Mouse (Mus musculus) inflammation-experienced regulatory T-cells, adult 6 months (primary cell): Measurements from ENCODE around the gene Slc33a1. TPM values are rescaled to one million over a fixed set of nuclear protein-coding genes. Genes with fewer than 3 reads are reported as not detected.
A peak's percentile ranks its signal among the peaks of the same experiment; 100 is the strongest.

Experiments used
- ATAC-seq: one replicate; pipeline ENCODE4 v1.8.0; 2017
- polyA plus RNA-seq, 3 experiments: library from polyadenylated mRNA; unstranded; fragments of 100-300 nt; shearing (Covaris generic); gene quantifications; one replicate each; pipeline ENCODE4 v1.2.1; 2017

The Slc33a1 gene
- polyA plus RNA-seq, 3 experiments from 2014 or later: 7.9 to 14.5 (median 10.4) TPM

DNA sequence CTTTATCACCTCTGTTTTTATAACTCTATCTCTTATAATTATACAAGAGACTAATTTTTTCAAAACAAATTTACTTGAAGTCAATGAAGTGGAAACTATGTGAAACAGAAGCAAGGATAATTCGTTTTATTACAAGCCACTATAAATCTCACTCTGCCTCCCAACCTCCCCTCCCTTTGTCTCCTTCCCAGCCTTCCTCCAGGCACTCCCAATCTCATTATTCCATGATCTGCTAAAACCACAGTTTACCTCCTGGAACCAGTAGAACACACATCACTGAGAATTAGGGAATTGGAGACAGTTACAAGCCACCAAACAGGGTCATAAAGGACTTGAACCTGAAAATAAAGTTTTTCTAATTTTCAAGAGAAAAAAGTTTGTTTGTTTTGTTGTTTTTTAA, 67.4 kb downstream of the Slc33a1 start:
- ATAC-seq: no peak

DNA sequence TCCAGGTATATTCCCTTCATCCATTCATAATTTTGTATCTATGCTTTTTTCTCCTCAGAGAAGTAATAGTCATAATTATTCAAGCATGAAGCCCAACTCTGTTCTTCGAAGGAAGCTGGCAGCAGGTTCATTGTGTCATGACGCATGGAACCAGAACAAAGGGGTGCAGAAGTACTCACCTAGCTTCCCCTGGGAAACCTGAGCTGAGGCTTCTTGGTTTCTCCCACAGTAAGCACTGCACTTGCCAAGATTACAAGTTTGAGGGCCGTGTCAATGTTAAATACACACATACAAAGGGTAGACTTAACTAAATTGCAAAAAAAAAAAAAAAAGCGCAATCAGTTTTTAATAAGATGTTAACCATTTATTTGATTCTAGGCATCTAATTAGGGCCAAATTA, 68.3 kb downstream of the Slc33a1 start:
- ATAC-seq: no peak

DNA sequence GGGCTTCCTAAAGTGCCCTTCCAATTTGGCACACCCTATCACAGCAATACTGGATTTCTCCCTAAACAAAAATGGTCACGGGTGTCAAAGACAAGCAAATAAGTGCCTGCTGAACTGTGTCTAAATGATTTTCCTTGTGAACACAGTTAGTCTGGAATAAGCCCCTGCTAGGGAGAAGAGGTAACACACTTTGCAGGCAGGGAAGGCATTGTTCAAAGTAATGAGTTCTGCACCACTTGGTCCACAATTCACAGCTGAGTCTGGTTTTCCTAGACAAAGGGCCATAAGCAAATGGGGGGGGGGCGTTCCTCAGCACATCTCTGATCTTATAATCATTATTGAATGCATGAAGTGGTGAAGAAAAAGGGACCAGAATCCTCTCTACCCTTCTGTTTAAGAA, 68.8 kb downstream of the Slc33a1 start:
- ATAC-seq: no peak

DNA sequence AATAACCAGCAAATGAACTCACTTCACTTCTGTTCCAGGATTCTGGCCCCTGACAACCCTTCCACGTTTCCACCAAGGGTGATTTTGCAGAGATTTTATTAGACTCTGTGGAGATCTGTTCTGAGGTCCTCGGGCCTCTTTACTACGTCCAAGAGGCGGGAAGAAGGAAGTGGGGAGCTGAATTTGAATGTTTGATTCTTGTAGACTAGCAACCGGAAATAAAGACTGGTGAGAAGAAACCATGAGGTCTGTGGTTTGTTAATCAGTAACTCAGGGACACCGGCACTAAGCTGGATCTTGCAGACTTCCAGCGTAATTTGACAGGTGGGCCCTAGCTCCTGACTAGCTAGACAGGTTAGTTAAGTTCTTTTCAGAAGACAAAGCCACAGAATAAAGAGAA, 70.9 kb downstream of the Slc33a1 start:
- ATAC-seq: peak; percentile 28

DNA sequence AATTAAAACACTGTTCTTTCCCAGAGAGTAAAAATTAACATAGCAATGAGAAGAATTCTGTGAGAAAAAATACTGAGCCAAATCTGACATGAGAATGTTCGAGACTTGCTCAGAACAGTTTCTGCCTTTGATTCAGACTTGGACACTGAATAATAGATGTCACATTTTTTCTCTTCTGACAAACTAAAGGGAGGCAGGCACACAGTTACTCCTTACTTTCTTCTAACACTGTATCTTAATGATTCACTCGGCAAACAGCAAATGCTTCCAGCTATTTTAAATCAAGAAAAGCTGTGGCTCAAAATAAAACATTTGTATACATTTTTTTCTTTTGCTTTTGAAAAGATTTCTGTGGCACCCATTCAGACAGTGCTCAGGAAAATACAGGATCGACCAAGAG, 72.4 kb downstream of the Slc33a1 start:
- ATAC-seq: no peak

Other genes starting within 250 kb of the Slc33a1 start
- gene Plch1, start 65.3 kb downstream of the Slc33a1 start, polyA plus RNA-seq: under 1 TPM in 2 of 3 experiments, not detected in 1; 0.11 to 0.19 TPM
- 10 to 100 TPM in 2 of 3 experiments, 1 to 10 TPM in 1; 9.3 to 12.4 (median 11.0) TPM for gene E130311K13Rik, start 35.3 kb downstream of the Slc33a1 start, polyA plus RNA-seq
- 10 to 100 TPM; 29.2 to 42.1 (median 36.8) TPM for gene Gmps, start 11.3 kb upstream of the Slc33a1 start, polyA plus RNA-seq
- not detected for gene Vmn2r1, start 116.8 kb upstream of the Slc33a1 start, polyA plus RNA-seq
- not detected for gene Vmn2r2, start 177.2 kb upstream of the Slc33a1 start, polyA plus RNA-seq